In genomic region chr12:17591249-17591648, GRCm38 (mm10) we compare ENCODE assay signal across 34 mouse cellular contexts.
"Had no signal": no experiment of that assay in that cellular context is flagged by ENCODE, and none has a peak within 500 bp of the region (broad histone marks: within the 10 kb centered on the region; RNA-seq: fewer than 3 reads in every experiment).

No protein-coding gene starts in this region.

- H3K4me3 ChIP-seq: heart, embryonic 12.5 days; heart, embryonic 13.5 days; heart, embryonic 15.5 days; hindbrain, embryonic 10.5 days; hindbrain, embryonic 12.5 days; hindbrain, embryonic 13.5 days; hindbrain, embryonic 15.5 days; intestine, embryonic 15.5 days; kidney, embryonic 15.5 days; layer of hippocampus, adult 2 months; left cerebral cortex, adult 2 months had no signal

- H3K27me3 ChIP-seq: heart, embryonic 12.5 days; heart, embryonic 13.5 days; heart, embryonic 15.5 days; hindbrain, embryonic 12.5 days; hindbrain, embryonic 13.5 days; hindbrain, embryonic 15.5 days; intestine, embryonic 15.5 days; kidney, embryonic 15.5 days had no signal

- H3K27ac ChIP-seq: heart, embryonic 13.5 days; heart, embryonic 15.5 days; hindbrain, embryonic 10.5 days; hindbrain, embryonic 12.5 days; hindbrain, embryonic 13.5 days; hindbrain, embryonic 14.5 days; hindbrain, embryonic 15.5 days; hindbrain, postnatal 0 days; intestine, embryonic 15.5 days; kidney, embryonic 15.5 days; kidney, postnatal 0 days; layer of hippocampus, adult 2 months; left cerebral cortex, adult 2 months had no signal

- H3K9ac ChIP-seq: heart, embryonic 12.5 days; heart, embryonic 13.5 days; heart, embryonic 15.5 days; hindbrain, embryonic 12.5 days; hindbrain, embryonic 13.5 days; hindbrain, embryonic 14.5 days; hindbrain, embryonic 15.5 days; intestine, embryonic 15.5 days; kidney, embryonic 15.5 days had no signal

- H3K4me2 ChIP-seq: heart, embryonic 11.5 days; heart, embryonic 12.5 days; heart, embryonic 13.5 days; heart, embryonic 15.5 days; hindbrain, embryonic 12.5 days; hindbrain, embryonic 13.5 days; hindbrain, embryonic 14.5 days; hindbrain, embryonic 15.5 days; intestine, embryonic 15.5 days; kidney, embryonic 15.5 days had no signal

- H3K9me3 ChIP-seq: heart, embryonic 12.5 days; heart, embryonic 13.5 days; heart, embryonic 15.5 days; hindbrain, embryonic 10.5 days; hindbrain, embryonic 12.5 days; hindbrain, embryonic 13.5 days; hindbrain, embryonic 15.5 days; intestine, embryonic 15.5 days; kidney, embryonic 15.5 days had no signal

- H3K4me1 ChIP-seq: heart, embryonic 12.5 days; heart, embryonic 13.5 days; heart, embryonic 15.5 days; hindbrain, embryonic 10.5 days; hindbrain, embryonic 12.5 days; hindbrain, embryonic 13.5 days; hindbrain, embryonic 15.5 days; intestine, embryonic 15.5 days; kidney, embryonic 15.5 days had no signal

- ATAC-seq: hindbrain, embryonic 16.5 days; hindbrain, postnatal 0 days; intestine, embryonic 15.5 days; intestine, embryonic 16.5 days; intestine, postnatal 0 days had no signal

- H3K36me3 ChIP-seq: heart, embryonic 12.5 days; heart, embryonic 13.5 days; heart, embryonic 15.5 days; hindbrain, embryonic 10.5 days; hindbrain, embryonic 12.5 days; hindbrain, embryonic 13.5 days; hindbrain, embryonic 15.5 days; intestine, embryonic 15.5 days; kidney, embryonic 15.5 days had no signal

- DNase-seq: heart, postnatal 10 days; heart, postnatal 14 days; heart, postnatal 36 days; heart, postnatal 4 days; kidney, adult 11 months; kidney, adult 18-20 months; kidney, adult 2 months; kidney, adult 8-10 months; kidney, adult 9 months; kidney, postnatal 10 days; kidney, postnatal 14 days; kidney, postnatal 25 days; kidney, postnatal 36 days; kidney, postnatal 4 days; layer of hippocampus, adult 9-11 months; layer of hippocampus, postnatal 36 days had no signal
